Mouse (Mus musculus): ENCODE results near the gene Dapk2.

- TF ChIP-seq CTCF (IDR thresholded peaks at IDR 0.05; ENCODE audit: insufficient read depth, low read length), result no peak
- TF ChIP-seq POLR2A (IDR thresholded peaks at IDR 0.05; ENCODE audit: borderline replicate concordance, extremely low read depth, low read depth, low read length), result no peak
Measured at GRCm38 (mm10) chr9:66124111-66124531, 33.9 kb upstream of the Dapk2 start.
